Mouse (Mus musculus) thymus, postnatal 0 days (tissue): ENCODE results near the gene Nisch. TPM values are rescaled to one million over a fixed set of nuclear protein-coding genes. Genes with fewer than 3 reads are reported as not detected.
A peak's percentile ranks its signal among the peaks of the same experiment; 100 is the strongest.

Source experiments
- DNase-seq: peaks from one replicate; pipeline ENCODE4 v3.0.0-alpha.2; 2015; ENCODE audit warnings: low spot score
- polyA plus RNA-seq: library from polyadenylated mRNA; unstranded; fragments of >200 nt; fragmentation: Nextera tagmentation; extraction: Ambion mirVana; gene quantifications from 2 replicates; pipeline ENCODE4 v1.2.1, GENCODE M21; 2015

The Nisch gene
- 116 and 144 TPM in 2 replicates for polyA plus RNA-seq

GRCm38 (mm10) chr14:31216846-31217245, at the start of gene Nisch:
TSS of gene Nisch (minus strand) at chr14:31216946.
- no peak for DNase-seq

GRCm38 (mm10) chr14:31260932-31261331, 44.2 kb upstream of the Nisch start:
- DNase-seq = no peak

- DNase-seq = no peak
Observed at GRCm38 (mm10) chr14:31260374-31260773, 43.6 kb upstream of the Nisch start.

- no peak for DNase-seq
Observed at GRCm38 (mm10) chr14:31258476-31259050, 41.8 kb upstream of the Nisch start.

- no peak for DNase-seq
Observed at GRCm38 (mm10) chr14:31252091-31252490, 35.3 kb upstream of the Nisch start.

GRCm38 (mm10) chr14:31251626-31252025, 34.9 kb upstream of the Nisch start:
- no peak for DNase-seq

- DNase-seq = peak; percentile 97
Observed at GRCm38 (mm10) chr14:31251084-31251604, 34.4 kb upstream of the Nisch start, which contains the start of the genes Phf7 and Bap1. TSS of gene Phf7 (minus strand) at chr14:31251317. TSS of gene Bap1 (plus strand) at chr14:31251450.

- no peak for DNase-seq
Observed at GRCm38 (mm10) chr14:31250222-31251083, 33.7 kb upstream of the Nisch start.

GRCm38 (mm10) chr14:31248396-31248795, 31.6 kb upstream of the Nisch start:
- no peak for DNase-seq

GRCm38 (mm10) chr14:31245946-31246345, 29.2 kb upstream of the Nisch start:
- no peak for DNase-seq

- DNase-seq = no peak
Observed at GRCm38 (mm10) chr14:31244777-31245176, 28.0 kb upstream of the Nisch start.

- DNase-seq = no peak
Observed at GRCm38 (mm10) chr14:31240528-31240927, 23.8 kb upstream of the Nisch start.

GRCm38 (mm10) chr14:31237101-31237882, 20.5 kb upstream of the Nisch start:
- no peak for DNase-seq

- peak; percentile 71 for DNase-seq
Observed at GRCm38 (mm10) chr14:31233996-31234591, 17.3 kb upstream of the Nisch start.

- DNase-seq = no peak
Observed at GRCm38 (mm10) chr14:31233070-31233995, 16.6 kb upstream of the Nisch start.

- DNase-seq = no peak
Observed at GRCm38 (mm10) chr14:31232404-31233069, 15.8 kb upstream of the Nisch start.

GRCm38 (mm10) chr14:31230442-31230841, 13.7 kb upstream of the Nisch start:
- DNase-seq = no peak

GRCm38 (mm10) chr14:31228234-31228633, 11.5 kb upstream of the Nisch start:
- DNase-seq = no peak

- no peak for DNase-seq
Observed at GRCm38 (mm10) chr14:31226978-31227377, 10.2 kb upstream of the Nisch start.
